8 mouse cellular contexts compared by ENCODE assay signal in the genomic region with DNA sequence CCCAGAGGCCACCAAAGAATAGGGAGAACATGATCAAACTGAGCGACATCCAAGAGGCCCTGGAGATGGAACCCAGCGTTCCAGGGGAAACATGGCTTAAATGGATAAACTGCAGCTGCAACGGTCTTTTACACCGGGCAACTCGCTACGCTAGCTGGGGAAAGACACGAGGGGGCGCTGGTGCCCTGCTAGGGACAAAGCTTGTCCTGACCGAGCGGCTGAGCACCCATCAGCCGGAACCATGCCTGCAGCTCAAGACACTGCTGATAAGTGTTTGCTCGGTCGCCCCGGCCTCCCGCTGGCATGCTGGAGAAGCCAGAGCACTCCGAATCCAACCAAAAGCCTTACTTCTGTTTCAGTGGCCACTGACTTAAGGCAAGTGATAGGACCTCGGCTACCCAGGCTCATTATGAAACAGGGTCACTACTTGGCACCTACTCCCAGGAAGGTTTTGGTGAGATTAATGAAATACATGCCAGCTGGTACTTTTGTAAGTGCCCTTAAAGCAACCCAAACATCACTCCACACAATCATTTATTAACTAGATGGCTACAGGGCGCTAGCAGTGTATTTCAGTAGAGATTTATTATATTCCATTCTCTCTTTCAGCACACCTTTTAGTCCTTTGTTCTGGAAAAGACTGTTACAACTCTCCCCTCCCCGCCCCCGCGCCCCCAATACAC. TPM values are rescaled to one million over a fixed set of nuclear protein-coding genes. Genes with fewer than 3 reads are reported as not detected.
DNase-seq lines count a peak whose midpoint lies in the region; ATAC-seq lines count a peak whose summit lies in the region.

Gene 1700125H20Rik (plus strand): TSS at position 347 of the 683 bp plus-strand sequence.

- DNase-seq in adrenal gland, adult 8-10 months = peak; percentile 81
- DNase-seq in embryo, embryonic 11.5 days (ENCODE audit: low read depth, low spot score) = peak; percentile 80
- DNase-seq in gastrocnemius, postnatal 36 days = peak; percentile 78 to 88
- peak; percentile 84 to 88 for DNase-seq in left cerebral cortex, postnatal 14 days (ENCODE audit: low spot score in 2 of 2)
- DNase-seq in mesoderm, embryonic 11.5 days (ENCODE audit: low read depth, low spot score) = peak; percentile 91
- peak; percentile 82 for DNase-seq in right cerebral cortex, postnatal 25 days
- peak; percentile 83 to 90 for DNase-seq in urinary bladder, postnatal 36 days (ENCODE audit: low spot score in 2 of 2)

- 11% methylated on average over 21 of the region's 21 CpGs for WGBS in intestine, embryonic 15.5 days

- peak within 1 kb of the TSS; percentile 69 for H3K4me2 ChIP-seq in intestine, embryonic 15.5 days (replicated peaks)

- ATAC-seq in intestine, embryonic 15.5 days = peak; percentile 91

- no peaks in the 10 kb centered on the region for H3K36me3 ChIP-seq in intestine, embryonic 15.5 days

- 0 out of 2 replicates have a peak, but pooled peaks cover 6% of the 10 kb centered on the region for H3K4me1 ChIP-seq in intestine, embryonic 15.5 days (replicated peaks)

- H3K9ac ChIP-seq in intestine, embryonic 15.5 days = peak within 1 kb of the TSS; percentile 36

- peak within 1 kb of the TSS; percentile 25; the same call in 1 of the 2 replicates for H3K4me3 ChIP-seq in intestine, embryonic 15.5 days (replicated peaks)

- no peaks in the 10 kb centered on the region for H3K9me3 ChIP-seq in intestine, embryonic 15.5 days

- no peak within 1 kb of the TSS for H3K27ac ChIP-seq in intestine, embryonic 15.5 days

- intact Hi-C loops in gastrocnemius, postnatal 36 days (cut with DNase I) = loop anchor here (2.0 kb wide), 1 partner anchor 93 kb away; no protein-coding TSS in a partner anchor
- intact Hi-C loops in left cerebral cortex, postnatal 14 days (cut with DNase I) = loop anchor here (5.0 kb wide), 1 partner anchor 92 kb away; no protein-coding TSS in a partner anchor

- H3K27me3 ChIP-seq in intestine, embryonic 15.5 days (replicated peaks) = no peaks in the 10 kb centered on the region

RNA-seq across cellular contexts. Expression of gene 1700125H20Rik, which starts in this region (rescaled TPM):
- 1 to 10 TPM in 2 of 4 experiments, under 1 TPM in 1, not detected in 1; 0.32 to 3.8 (median 2.4) TPM for total RNA-seq in adrenal gland, adult 8-10 months (2022)
- not detected for total RNA-seq in gastrocnemius, postnatal 36 days (2021)
- polyA plus RNA-seq in intestine, embryonic 15.5 days (2015; fragmentation: Nextera tagmentation; extraction: Ambion mirVana) = not detected in 2 replicates
- total RNA-seq in left cerebral cortex, postnatal 14 days (2021) = not detected

Comparison
In these comparisons a context has a peak if more than half of its experiments do, and no peak if none do; other contexts are left out.
1. Peak in DNase-seq in gastrocnemius, postnatal 36 days; RNA of the gene not detected or under 1 TPM.
2. Peak in ATAC-seq, H3K4me3 ChIP-seq, H3K9ac ChIP-seq and H3K4me2 ChIP-seq in intestine, embryonic 15.5 days; RNA of the gene not detected or under 1 TPM.
3. Peak in DNase-seq in left cerebral cortex, postnatal 14 days; RNA of the gene not detected or under 1 TPM.